ENCODE assay signal across 28 mouse cellular contexts in the genomic region with DNA sequence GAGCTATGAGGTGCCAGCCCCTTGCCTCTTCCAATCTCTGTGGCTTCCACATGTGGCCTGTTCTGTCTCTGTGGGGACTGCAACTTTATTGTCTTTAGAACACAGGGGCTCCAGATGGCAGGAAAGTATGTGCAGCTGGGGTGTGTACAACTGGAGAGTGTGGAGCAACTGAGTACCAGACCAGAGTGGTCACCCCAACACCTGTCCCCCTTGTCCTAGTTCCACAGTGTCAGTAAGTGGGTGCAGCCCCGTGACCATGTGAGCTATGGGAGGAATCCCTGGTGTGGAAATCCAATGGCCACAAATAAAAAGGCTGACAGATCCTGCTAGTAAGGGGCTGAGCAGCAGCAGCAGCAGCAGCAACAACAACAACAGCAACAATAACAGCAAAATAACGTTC.
"Had no signal": no experiment of that assay in that cellular context is flagged by ENCODE, and none has a peak within 500 bp of the region (broad histone marks: within the 10 kb centered on the region; RNA-seq: fewer than 3 reads in every experiment).

No protein-coding gene starts in this region.

- H3K36me3 ChIP-seq: heart, embryonic 10.5 days; heart, embryonic 12.5 days; heart, embryonic 13.5 days; heart, embryonic 15.5 days; hindbrain, embryonic 10.5 days; hindbrain, embryonic 12.5 days; hindbrain, embryonic 13.5 days; hindbrain, embryonic 15.5 days; intestine, embryonic 15.5 days; kidney, embryonic 15.5 days had no signal

- H3K4me3 ChIP-seq: heart, embryonic 10.5 days; heart, embryonic 12.5 days; heart, embryonic 13.5 days; heart, embryonic 15.5 days; hindbrain, embryonic 10.5 days; hindbrain, embryonic 12.5 days; hindbrain, embryonic 13.5 days; hindbrain, embryonic 15.5 days; intestine, embryonic 15.5 days; kidney, embryonic 15.5 days; layer of hippocampus, adult 2 months had no signal

- H3K27me3 ChIP-seq: heart, embryonic 12.5 days; heart, embryonic 13.5 days; heart, embryonic 15.5 days; hindbrain, embryonic 12.5 days; hindbrain, embryonic 13.5 days; hindbrain, embryonic 15.5 days; intestine, embryonic 15.5 days; kidney, embryonic 15.5 days had no signal

- H3K4me2 ChIP-seq: heart, embryonic 11.5 days; heart, embryonic 12.5 days; heart, embryonic 13.5 days; heart, embryonic 15.5 days; hindbrain, embryonic 12.5 days; hindbrain, embryonic 13.5 days; hindbrain, embryonic 14.5 days; hindbrain, embryonic 15.5 days; intestine, embryonic 15.5 days; kidney, embryonic 15.5 days had no signal

- DNase-seq: heart, postnatal 10 days; heart, postnatal 14 days; heart, postnatal 4 days; kidney, adult 11 months; kidney, adult 18-20 months; kidney, adult 2 months; kidney, adult 8-10 months; kidney, adult 9 months; kidney, postnatal 10 days; kidney, postnatal 14 days; kidney, postnatal 25 days; kidney, postnatal 36 days; kidney, postnatal 4 days; layer of hippocampus, adult 9-11 months; layer of hippocampus, postnatal 36 days had no signal
